Mouse (Mus musculus) cerebellum, postnatal 25 days (tissue): ENCODE measurements around the gene Scpep1.
A peak's percentile ranks its signal among the peaks of the same experiment; 100 is the strongest.

Source experiments
- DNase-seq, 2 experiments: peaks; one replicate each; pipeline ENCODE4 v3.0.0; 2021; ENCODE audit warnings: mixed read lengths in 2 of 2

The Scpep1 gene

GRCm38 (mm10) chr11:88970202-88970732 is 15.0 kb upstream of the Scpep1 start, which contains the start of gene Coil:
TSS of gene Coil (plus strand) at chr11:88970252.
- DNase-seq: peak in 1 of 2 experiments; percentile 13

- no peak for DNase-seq
Observed at GRCm38 (mm10) chr11:88966881-88967361, 11.7 kb upstream of the Scpep1 start, which contains the start of gene Elobl. TSS of gene Elobl (minus strand) at chr11:88966931.

- no peak for DNase-seq
Observed at GRCm38 (mm10) chr11:88958851-88959250, 3.6 kb upstream of the Scpep1 start.

- DNase-seq: peak; percentile 13 to 24
Observed at GRCm38 (mm10) chr11:88954803-88955202, 462 bp downstream of the Scpep1 start.

DNA sequence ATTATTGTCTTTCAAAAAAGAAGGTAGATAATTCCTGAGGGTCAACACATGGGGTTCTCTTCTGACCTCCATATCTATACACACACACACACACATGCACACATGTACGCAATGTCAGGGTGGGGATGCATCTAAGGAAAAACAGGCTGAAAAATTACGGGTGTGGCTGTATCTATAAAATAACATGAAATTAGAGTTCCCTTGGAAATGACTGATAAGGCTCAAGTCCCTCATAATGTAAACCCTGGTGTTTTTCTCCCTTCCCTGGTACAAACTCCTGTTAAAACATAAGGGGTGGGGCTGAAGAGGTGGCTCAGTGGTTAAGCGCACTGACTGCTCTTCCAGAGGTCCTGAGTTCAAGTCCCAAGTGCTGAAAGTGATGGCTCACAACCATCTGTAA is 1.7 kb downstream of the Scpep1 start:
- no peak for DNase-seq

GRCm38 (mm10) chr11:88952117-88952516 is 3.1 kb downstream of the Scpep1 start:
- DNase-seq: no peak

DNA sequence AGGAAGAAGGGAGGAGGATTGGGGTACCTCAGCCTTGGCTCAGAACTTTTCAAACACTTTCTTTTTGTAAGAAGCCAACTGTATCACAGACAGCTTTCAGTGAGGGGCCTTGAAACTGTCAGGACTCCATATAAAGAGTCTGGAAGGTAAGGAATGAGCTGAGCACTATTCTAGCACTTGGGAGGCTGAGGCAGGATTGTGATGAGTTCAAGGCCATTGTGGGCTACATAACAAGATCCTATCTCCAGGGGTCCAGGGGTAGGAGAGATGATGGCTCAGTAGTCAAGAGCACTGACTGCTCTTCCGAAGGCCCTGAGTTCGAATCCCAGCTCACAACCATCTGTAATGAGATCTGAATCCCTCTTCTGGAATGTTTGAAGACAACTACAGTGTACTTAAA is 3.7 kb downstream of the Scpep1 start:
- DNase-seq: no peak

DNA sequence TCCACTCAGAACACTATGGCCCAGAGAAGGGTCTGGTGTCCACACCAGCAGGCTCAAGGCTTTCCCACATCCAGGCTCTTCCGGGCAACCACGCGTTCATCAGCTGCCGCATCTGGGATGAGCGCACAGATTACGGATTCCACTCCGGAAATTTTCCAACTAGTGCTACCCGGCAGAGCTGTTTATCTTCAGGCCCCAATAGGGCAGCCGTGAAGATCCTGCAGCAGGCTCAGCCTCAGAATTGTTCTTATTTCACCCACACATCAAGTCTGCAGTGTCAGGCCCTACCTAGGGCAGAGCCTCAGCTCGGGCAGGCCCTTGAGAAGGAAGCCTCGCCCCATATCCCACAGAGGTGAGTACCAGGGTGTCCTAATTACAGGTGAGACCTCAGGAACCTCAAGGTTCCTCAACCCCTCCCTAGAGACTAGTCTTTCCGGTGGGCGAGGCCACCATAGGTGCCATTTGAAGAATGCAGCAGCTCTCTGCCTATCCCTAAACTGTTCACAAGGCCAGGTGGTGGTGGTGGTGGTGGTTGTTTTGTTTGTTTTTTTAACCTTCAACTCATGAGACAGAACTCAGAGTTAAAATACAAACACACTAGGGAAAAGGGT is 4.5 kb downstream of the Scpep1 start:
- no peak for DNase-seq

GRCm38 (mm10) chr11:88949802-88950639 is 5.2 kb downstream of the Scpep1 start:
- no peak for DNase-seq

- no peak for DNase-seq
Observed at GRCm38 (mm10) chr11:88948896-88949295, 6.4 kb downstream of the Scpep1 start.

DNA sequence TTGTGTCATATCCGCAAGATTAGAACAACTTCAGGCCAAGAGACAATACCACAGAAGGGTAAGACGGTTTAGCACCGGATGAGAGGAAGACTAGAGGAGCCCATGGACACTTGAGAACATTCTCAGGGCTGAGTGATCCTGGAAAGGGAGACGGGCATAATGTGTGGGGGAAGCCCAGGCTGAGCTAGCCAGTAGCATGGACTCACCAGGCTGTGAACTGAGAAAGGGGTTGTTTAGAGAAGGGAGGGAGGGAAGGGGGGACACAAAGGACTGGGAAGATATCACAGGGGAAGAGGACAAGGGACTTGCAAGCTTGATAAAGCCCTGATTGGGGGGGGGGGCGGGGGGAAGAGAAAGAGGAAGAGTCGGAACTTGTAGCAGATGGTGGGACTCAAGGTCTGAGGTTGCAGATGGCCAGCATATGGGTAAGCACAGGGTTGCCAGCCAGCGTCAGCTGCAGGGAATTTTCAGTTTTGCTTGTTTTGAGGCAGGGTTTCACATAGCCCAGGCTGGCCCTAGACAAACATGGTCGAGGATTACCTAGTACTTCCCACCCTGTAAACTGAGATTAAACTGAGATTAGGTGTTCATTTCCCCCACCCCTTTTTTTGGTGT is 9.2 kb downstream of the Scpep1 start:
- DNase-seq: peak; percentile 53 to 69

DNA sequence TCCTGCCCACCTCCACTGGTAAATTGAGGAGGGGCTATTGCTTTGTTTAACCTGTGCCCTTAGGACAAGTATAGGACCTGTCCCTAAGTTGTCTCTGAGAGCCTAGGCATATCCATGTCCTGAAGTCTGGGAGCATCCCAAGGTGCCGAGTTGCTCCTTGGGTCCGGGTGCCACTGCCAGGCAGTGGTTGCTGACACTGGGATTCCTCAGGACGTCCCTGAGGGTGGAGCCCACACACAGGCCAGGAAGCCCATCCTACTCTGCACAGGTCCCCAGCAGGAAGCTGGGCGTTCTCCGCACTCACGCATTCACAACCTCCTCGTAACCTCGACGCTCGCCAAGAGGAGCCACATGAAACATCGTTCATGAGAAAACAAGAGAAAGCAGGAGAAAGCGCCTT is 13.8 kb downstream of the Scpep1 start:
- no peak for DNase-seq

DNA sequence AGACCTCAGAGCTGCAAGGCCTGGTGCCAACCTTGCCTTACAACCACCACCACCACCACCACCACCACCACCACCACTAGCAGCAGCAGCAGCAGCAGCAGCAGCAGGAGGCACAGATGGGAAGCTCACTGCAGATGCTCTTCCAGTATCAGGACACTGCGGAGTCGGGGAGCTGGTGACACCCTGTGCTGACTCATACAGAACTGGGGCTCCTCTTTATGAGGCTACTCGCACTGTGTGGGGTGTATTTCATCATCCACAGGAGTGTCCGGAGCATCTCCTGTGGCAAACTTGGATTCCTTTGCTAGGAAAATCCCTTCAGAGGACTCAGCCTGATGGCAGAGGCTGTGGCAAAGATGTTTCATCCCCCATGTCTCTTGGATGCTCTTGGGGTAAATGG is 15.6 kb downstream of the Scpep1 start:
- DNase-seq: no peak

- DNase-seq: no peak
Observed at GRCm38 (mm10) chr11:88938770-88939169, 16.5 kb downstream of the Scpep1 start.

DNA sequence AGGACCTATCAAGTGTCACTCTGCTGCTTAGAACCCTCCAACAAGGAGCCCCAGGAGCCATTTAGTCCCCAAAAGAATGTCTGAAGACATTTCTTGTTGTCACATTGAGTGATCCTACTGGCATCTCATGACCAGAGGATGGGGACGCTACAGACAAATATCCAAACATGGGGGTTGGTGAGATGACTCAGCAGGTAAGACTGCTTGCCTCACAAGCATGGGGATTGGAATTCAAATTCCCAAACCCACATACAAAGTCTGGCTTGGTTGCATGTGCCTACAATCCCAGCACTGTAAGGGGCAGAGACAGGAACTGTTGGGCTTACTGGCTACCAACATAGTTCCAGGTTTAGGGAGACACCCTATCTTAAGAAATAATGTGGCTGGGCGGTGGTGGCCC is 17.4 kb downstream of the Scpep1 start:
- no peak for DNase-seq

GRCm38 (mm10) chr11:88934089-88935000 is 20.9 kb downstream of the Scpep1 start:
- no peak for DNase-seq

DNA sequence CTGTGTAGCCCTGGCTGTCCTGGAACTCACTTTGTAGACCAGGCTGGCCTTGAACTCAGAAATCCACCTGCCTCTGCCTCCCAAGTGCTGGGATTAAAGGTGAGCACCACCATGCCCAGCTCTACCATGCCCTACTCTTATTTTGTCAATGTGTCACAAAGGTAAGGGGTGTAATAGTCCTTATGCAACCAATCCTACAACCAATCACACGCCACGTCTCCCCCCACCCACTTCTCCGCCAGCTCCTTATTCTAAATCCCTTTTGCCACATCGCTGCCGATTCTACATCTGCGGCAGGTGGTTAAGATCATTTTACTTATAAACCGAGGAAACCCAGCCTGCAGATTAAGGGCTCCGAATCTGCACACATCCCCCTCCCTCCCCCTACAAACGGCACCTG is 22.2 kb downstream of the Scpep1 start:
- no peak for DNase-seq

- DNase-seq: no peak
Observed at GRCm38 (mm10) chr11:88931692-88932530, 23.4 kb downstream of the Scpep1 start.

- no peak for DNase-seq
Observed at GRCm38 (mm10) chr11:88926566-88926965, 28.7 kb downstream of the Scpep1 start.

GRCm38 (mm10) chr11:88909388-88910036 is 45.8 kb downstream of the Scpep1 start:
- peak in 1 of 2 experiments; percentile 36 for DNase-seq
